Mouse (Mus musculus): ENCODE data around the gene Vps13c. TPM values are rescaled to one million over a fixed set of nuclear protein-coding genes. Genes with fewer than 3 reads are reported as not detected.

Vps13c gene
- polyA plus RNA-seq, 1 experiment, result 4.0 TPM

- H3K27ac ChIP-seq (ENCODE audit: insufficient read depth, low read length), result no peak overlapping the region
- H3K4me3 ChIP-seq (ENCODE audit: extremely low read depth, insufficient read depth, insufficient read length), result no peak overlapping the region
- no peaks in the 10 kb centered on the region for H3K4me1 ChIP-seq (ENCODE audit: control insufficient read depth, insufficient read depth, insufficient read length)
- no peaks in the 10 kb centered on the region for H3K27me3 ChIP-seq (ENCODE audit: control insufficient read depth, insufficient read depth, low read length)
- WGBS, result 84% methylated on average over 4 of the region's 4 CpGs
- no peak for DNase-seq (ENCODE audit: low read depth in 1 of 2, low spot score in 2 of 2)
- peaks cover 13% of the 10 kb centered on the region for H3K36me3 ChIP-seq (ENCODE audit: control insufficient read depth, insufficient read depth, low read length)
- no peak for TF ChIP-seq CTCF (IDR thresholded peaks at IDR 0.05; ENCODE audit: extremely low read depth, insufficient read depth, insufficient read length, insufficient replicate concordance)
These were observed 47.0 kb downstream of the Vps13c start for GRCm38 (mm10) chr9:67886981-67887720.

- Histone ChIP-seq H3K4me1 (ENCODE audit: control insufficient read depth, insufficient read depth, insufficient read length) (no peaks in the 10 kb centered on the region), H3K27ac (ENCODE audit: insufficient read depth, low read length) (no peak overlapping the region), H3K36me3 (ENCODE audit: control insufficient read depth, insufficient read depth, low read length) (peaks cover 9% of the 10 kb centered on the region), H3K4me3 (ENCODE audit: extremely low read depth, insufficient read depth, insufficient read length) (no peak overlapping the region), H3K27me3 (ENCODE audit: control insufficient read depth, insufficient read depth, low read length) (no peaks in the 10 kb centered on the region)
- WGBS, result 77% methylated on average over 1 of the region's 1 CpGs
- no peak for DNase-seq (ENCODE audit: low read depth in 1 of 2, low spot score in 2 of 2)
- TF ChIP-seq POLR2A (IDR thresholded peaks at IDR 0.05; ENCODE audit: low read depth, low read length) (no peak), CTCF (IDR thresholded peaks at IDR 0.05; ENCODE audit: extremely low read depth, insufficient read depth, insufficient read length, insufficient replicate concordance) (no peak)
These were observed 53.3 kb downstream of the Vps13c start for GRCm38 (mm10) chr9:67893474-67893873.

GRCm38 (mm10) chr9:67896646-67897295 lies 56.6 kb downstream of the Vps13c start:
- Histone ChIP-seq H3K4me3 (ENCODE audit: extremely low read depth, insufficient read depth, insufficient read length) (no peak overlapping the region), H3K36me3 (ENCODE audit: control insufficient read depth, insufficient read depth, low read length) (peaks cover 11% of the 10 kb centered on the region), H3K4me1 (ENCODE audit: control insufficient read depth, insufficient read depth, insufficient read length) (no peaks in the 10 kb centered on the region; the same call in 1 of the 2 replicates), H3K27ac (ENCODE audit: insufficient read depth, low read length) (no peak overlapping the region), H3K27me3 (ENCODE audit: control insufficient read depth, insufficient read depth, low read length) (no peaks in the 10 kb centered on the region)
- DNase-seq (ENCODE audit: low read depth in 1 of 2, low spot score in 2 of 2), result no peak
- TF ChIP-seq POLR2A (IDR thresholded peaks at IDR 0.05; ENCODE audit: low read depth, low read length) (no peak), CTCF (IDR thresholded peaks at IDR 0.05; ENCODE audit: extremely low read depth, insufficient read depth, insufficient read length, insufficient replicate concordance) (no peak)
- WGBS, result 81% methylated on average over 12 of the region's 12 CpGs

GRCm38 (mm10) chr9:67900398-67900797 lies 60.2 kb downstream of the Vps13c start:
- TF ChIP-seq CTCF (IDR thresholded peaks at IDR 0.05; ENCODE audit: extremely low read depth, insufficient read depth, insufficient read length, insufficient replicate concordance) (no peak), POLR2A (IDR thresholded peaks at IDR 0.05; ENCODE audit: low read depth, low read length) (no peak)
- peaks cover 8% of the 10 kb centered on the region for H3K36me3 ChIP-seq (ENCODE audit: control insufficient read depth, insufficient read depth, low read length)

GRCm38 (mm10) chr9:67904355-67904754 lies 64.2 kb downstream of the Vps13c start:
- DNase-seq (ENCODE audit: low read depth in 1 of 2, low spot score in 2 of 2), result no peak
- TF ChIP-seq CTCF (IDR thresholded peaks at IDR 0.05; ENCODE audit: extremely low read depth, insufficient read depth, insufficient read length, insufficient replicate concordance) (no peak), POLR2A (IDR thresholded peaks at IDR 0.05; ENCODE audit: low read depth, low read length) (no peak)
- H3K27me3 ChIP-seq (ENCODE audit: control insufficient read depth, insufficient read depth, low read length), result no peaks in the 10 kb centered on the region
- no peaks in the 10 kb centered on the region; the same call in 1 of the 2 replicates for H3K4me1 ChIP-seq (ENCODE audit: control insufficient read depth, insufficient read depth, insufficient read length)
- peaks cover 31% of the 10 kb centered on the region for H3K36me3 ChIP-seq (ENCODE audit: control insufficient read depth, insufficient read depth, low read length)
- H3K27ac ChIP-seq (ENCODE audit: insufficient read depth, low read length), result no peak overlapping the region
- 87% methylated on average over 6 of the region's 6 CpGs for WGBS
- H3K4me3 ChIP-seq (ENCODE audit: extremely low read depth, insufficient read depth, insufficient read length), result no peak overlapping the region

More at GRCm38 (mm10) chr9:67900398-67900797, 60.2 kb downstream of the Vps13c start:
- Histone ChIP-seq H3K27me3 (ENCODE audit: control insufficient read depth, insufficient read depth, low read length) (no peaks in the 10 kb centered on the region), H3K4me1 (ENCODE audit: control insufficient read depth, insufficient read depth, insufficient read length) (no peaks in the 10 kb centered on the region; the same call in 1 of the 2 replicates), H3K27ac (ENCODE audit: insufficient read depth, low read length) (no peak overlapping the region), H3K4me3 (ENCODE audit: extremely low read depth, insufficient read depth, insufficient read length) (no peak overlapping the region)
- DNase-seq (ENCODE audit: low read depth in 1 of 2, low spot score in 2 of 2), result no peak
- WGBS, result 66% methylated on average over 5 of the region's 5 CpGs

- peaks cover 35% of the 10 kb centered on the region for H3K36me3 ChIP-seq (ENCODE audit: control insufficient read depth, insufficient read depth, low read length)
- 90% methylated on average over 2 of the region's 2 CpGs for WGBS
These were observed 65.3 kb downstream of the Vps13c start for GRCm38 (mm10) chr9:67905541-67905940.

GRCm38 (mm10) chr9:67914681-67915080 lies 74.5 kb downstream of the Vps13c start:
- H3K27ac ChIP-seq (ENCODE audit: insufficient read depth, low read length), result no peak overlapping the region
- no peak overlapping the region for H3K4me3 ChIP-seq (ENCODE audit: extremely low read depth, insufficient read depth, insufficient read length)
- TF ChIP-seq POLR2A (IDR thresholded peaks at IDR 0.05; ENCODE audit: low read depth, low read length), result no peak
- no peak for TF ChIP-seq CTCF (IDR thresholded peaks at IDR 0.05; ENCODE audit: extremely low read depth, insufficient read depth, insufficient read length, insufficient replicate concordance)
- H3K4me1 ChIP-seq (ENCODE audit: control insufficient read depth, insufficient read depth, insufficient read length), result no peaks in the 10 kb centered on the region
- no peaks in the 10 kb centered on the region for H3K27me3 ChIP-seq (ENCODE audit: control insufficient read depth, insufficient read depth, low read length)
- H3K36me3 ChIP-seq (ENCODE audit: control insufficient read depth, insufficient read depth, low read length), result peaks cover 30% of the 10 kb centered on the region
- no peak for DNase-seq (ENCODE audit: low read depth in 1 of 2, low spot score in 2 of 2)
- WGBS, result 92% methylated on average over 7 of the region's 7 CpGs

More at GRCm38 (mm10) chr9:67905541-67905940, 65.3 kb downstream of the Vps13c start:
- DNase-seq (ENCODE audit: low read depth in 1 of 2, low spot score in 2 of 2), result no peak
- H3K27me3 ChIP-seq (ENCODE audit: control insufficient read depth, insufficient read depth, low read length), result no peaks in the 10 kb centered on the region
- no peak overlapping the region for H3K27ac ChIP-seq (ENCODE audit: insufficient read depth, low read length)
- H3K4me3 ChIP-seq (ENCODE audit: extremely low read depth, insufficient read depth, insufficient read length), result no peak overlapping the region
- no peak for TF ChIP-seq CTCF (IDR thresholded peaks at IDR 0.05; ENCODE audit: extremely low read depth, insufficient read depth, insufficient read length, insufficient replicate concordance)
- TF ChIP-seq POLR2A (IDR thresholded peaks at IDR 0.05; ENCODE audit: low read depth, low read length), result no peak
- no peaks in the 10 kb centered on the region for H3K4me1 ChIP-seq (ENCODE audit: control insufficient read depth, insufficient read depth, insufficient read length)
